Mouse (Mus musculus) cerebellum, adult 8-10 months (tissue): ENCODE measurements around the gene Ndel1.
"Not testable (repeated sequence)": the region's sequence is repeated elsewhere in the genome, so short reads cannot be mapped to it uniquely, and the experiment has no call there.

Experiments used
- DNase-seq: peaks from one replicate; pipeline ENCODE4 v3.0.0; 2022

Ndel1 gene

DNA sequence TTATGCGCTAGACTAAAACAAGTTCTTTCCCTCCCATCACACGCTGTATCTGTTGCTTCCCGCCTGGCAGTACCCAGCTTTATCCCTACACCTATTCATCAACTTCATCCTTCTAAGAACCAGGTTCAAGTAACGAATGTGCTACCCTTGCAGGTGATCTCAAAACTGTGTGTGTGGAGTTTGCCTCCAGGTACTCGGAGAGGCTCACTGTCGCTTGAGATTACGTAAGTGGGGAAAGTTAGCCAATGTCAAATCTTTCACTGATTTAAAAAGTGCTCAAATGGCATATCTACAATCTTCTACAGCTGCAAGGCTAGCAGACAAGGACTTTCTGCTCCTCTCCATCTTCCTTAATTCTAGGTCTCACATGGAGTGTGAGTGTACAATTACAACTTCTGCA lies 20.8 kb downstream of the Ndel1 start:
- DNase-seq: no peak

GRCm38 (mm10) chr11:68839606-68840005 lies 32.1 kb downstream of the Ndel1 start:
- no peak for DNase-seq

- no peak for DNase-seq
Measured at GRCm38 (mm10) chr11:68835034-68835433, 36.6 kb downstream of the Ndel1 start.

GRCm38 (mm10) chr11:68833593-68833992 lies 38.1 kb downstream of the Ndel1 start:
- DNase-seq: no peak

GRCm38 (mm10) chr11:68832793-68833192 lies 38.9 kb downstream of the Ndel1 start:
- no peak for DNase-seq

DNA sequence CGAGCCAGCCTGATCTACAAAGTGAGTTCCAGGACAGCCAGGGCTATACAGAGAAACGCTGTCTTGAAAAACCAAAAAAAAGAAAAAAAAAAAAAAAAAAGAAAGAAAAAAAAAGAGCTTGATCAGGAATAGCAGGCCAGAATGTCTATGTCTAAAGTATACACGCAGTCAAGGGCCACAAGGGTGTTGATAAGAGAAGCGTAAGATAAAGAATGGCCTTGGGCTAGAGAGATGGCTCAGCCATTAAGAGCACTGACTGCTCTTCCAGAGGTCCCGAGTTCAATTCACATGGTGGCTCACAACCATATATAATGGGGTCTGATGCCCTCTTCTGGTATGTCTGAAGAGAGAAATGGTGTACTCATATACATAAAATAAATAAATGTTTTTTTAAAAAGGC lies 40.1 kb downstream of the Ndel1 start:
- DNase-seq: not testable (repeated sequence)

- DNase-seq: no peak
Measured at GRCm38 (mm10) chr11:68826735-68827134, 44.9 kb downstream of the Ndel1 start.

GRCm38 (mm10) chr11:68822326-68822725 lies 49.3 kb downstream of the Ndel1 start:
- DNase-seq: no peak

GRCm38 (mm10) chr11:68819226-68819805 lies 52.3 kb downstream of the Ndel1 start:
- peak; percentile 41 for DNase-seq

GRCm38 (mm10) chr11:68818416-68818815 lies 53.2 kb downstream of the Ndel1 start:
- DNase-seq: no peak

DNA sequence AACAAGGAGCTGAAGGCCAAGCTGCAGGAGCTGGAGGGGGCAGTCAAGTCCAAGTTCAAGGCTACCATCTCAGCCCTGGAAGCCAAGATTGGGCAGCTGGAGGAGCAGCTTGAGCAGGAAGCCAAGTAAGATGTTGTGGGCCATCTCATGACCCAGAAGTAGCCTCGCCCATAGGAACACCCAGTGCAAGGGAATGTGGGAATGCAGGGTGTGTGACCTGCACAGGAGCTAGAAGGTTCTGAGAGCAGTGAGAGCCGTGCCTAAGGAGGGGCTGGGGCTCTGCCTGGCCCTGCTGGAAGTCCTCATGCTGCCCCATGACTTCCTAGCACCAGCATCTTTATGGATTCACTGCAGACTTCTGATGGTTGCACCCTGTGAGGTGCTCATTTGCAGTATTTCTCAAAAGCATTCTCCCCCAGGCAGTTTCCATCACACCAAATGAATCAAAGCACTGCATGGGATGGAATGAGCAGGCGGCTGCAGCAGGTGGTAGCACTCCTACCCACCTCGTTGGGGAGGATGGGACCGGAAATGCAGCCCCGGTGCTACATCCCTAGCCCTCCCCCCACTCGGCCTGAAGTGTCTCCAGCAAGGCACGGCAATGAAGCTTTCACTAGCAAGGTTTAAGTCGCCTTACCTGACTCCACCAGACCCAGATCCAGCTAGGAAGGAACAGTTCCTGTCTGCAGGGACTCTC lies 59.6 kb downstream of the Ndel1 start:
- no peak for DNase-seq

DNA sequence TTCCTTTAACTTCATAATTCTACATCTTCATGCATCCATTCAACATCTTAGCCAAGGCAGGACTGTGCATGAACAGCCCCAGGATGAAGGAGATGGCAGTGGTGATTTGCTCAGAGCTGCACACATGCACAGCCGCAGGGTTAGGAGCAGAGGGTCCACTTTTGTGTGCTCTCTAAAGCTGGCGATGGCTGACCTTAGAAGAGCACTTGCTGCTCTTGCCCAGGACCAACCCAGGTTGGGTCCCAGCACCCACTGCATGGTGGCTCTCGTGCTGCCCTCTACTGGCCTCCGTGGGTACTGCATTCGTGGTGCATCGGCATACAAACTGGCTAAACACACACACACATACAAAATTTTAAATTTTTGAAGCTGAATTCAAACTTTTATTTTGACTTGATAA lies 63.9 kb downstream of the Ndel1 start:
- DNase-seq: peak; percentile 84

- peak; percentile 39 for DNase-seq
Measured at GRCm38 (mm10) chr11:68805148-68805547, 66.5 kb downstream of the Ndel1 start.

DNA sequence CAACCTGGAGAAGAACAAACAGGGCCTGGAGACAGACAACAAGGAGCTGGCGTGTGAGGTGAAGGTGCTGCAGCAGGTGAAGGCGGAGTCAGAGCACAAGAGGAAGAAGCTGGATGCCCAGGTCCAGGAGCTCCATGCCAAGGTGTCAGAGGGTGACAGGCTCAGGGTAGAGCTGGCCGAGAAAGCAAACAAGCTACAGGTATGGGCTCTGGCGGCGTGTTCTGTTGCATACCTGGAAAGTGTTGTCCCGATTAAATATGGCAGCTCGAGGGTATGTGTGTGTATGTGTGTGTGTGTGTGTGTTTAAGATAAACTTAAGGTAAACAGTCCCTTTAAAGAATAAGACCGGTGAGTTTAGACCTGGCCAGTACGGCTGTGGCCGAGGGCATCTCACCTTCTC lies 73.4 kb downstream of the Ndel1 start:
- no peak for DNase-seq

DNA sequence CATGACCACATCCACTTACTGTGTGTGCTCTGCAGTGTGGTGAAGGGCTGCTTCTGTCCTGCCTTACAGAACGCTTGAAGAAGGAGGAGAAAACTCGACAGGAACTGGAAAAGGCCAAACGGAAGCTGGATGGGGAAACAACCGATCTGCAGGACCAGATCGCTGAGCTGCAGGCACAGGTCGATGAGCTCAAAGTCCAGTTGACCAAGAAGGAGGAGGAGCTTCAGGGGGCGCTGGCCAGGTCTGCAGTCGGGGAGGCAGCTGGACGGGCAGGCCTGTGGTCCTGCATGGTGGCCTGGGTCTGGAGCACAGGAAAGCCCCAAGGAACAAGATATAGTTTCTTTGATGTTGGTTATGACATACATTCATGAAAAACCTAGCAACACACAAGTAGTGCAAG lies 79.9 kb downstream of the Ndel1 start:
- no peak for DNase-seq

DNA sequence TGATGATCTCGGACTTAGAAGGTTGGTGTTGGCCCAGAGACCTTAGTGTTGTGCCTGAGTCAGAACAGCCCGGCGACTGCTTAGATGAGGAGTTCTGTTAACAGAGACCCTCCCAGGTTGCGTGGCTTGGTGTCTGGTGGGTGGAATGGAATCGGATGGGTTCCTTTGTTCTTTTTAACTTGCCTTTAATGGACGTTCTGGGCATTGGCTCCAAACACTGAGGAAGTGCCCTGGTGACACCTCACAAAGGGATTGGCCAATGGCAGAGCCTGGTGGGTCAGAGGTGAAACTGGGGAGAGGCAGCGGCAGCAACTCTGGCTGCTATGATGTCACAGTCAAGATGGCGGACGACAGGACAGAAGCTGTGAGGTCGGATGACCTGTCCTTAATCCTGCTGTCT lies 80.9 kb downstream of the Ndel1 start:
- no peak for DNase-seq

DNA sequence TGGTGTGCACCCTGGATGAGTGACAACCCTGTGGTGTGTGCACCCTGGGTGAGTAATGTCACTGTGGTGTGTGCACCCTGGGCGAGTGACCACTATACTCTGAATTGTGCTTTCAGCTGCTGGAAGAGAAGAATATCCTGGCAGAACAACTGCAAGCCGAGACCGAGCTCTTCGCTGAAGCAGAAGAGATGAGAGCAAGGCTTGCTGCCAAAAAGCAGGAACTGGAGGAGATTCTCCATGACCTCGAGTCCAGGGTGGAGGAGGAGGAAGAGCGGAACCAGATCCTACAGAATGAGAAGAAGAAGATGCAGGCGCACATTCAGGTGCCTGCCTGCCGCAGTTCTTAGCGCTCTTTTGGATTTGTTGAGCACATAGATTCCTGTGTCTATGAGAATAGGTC lies 84.4 kb downstream of the Ndel1 start:
- DNase-seq: no peak

GRCm38 (mm10) chr11:68785813-68786212 lies 85.8 kb downstream of the Ndel1 start:
- DNase-seq: no peak

GRCm38 (mm10) chr11:68782336-68782735 lies 89.3 kb downstream of the Ndel1 start:
- DNase-seq: no peak

- DNase-seq: no peak
Measured at GRCm38 (mm10) chr11:68780466-68781114, 91.1 kb downstream of the Ndel1 start.

DNA sequence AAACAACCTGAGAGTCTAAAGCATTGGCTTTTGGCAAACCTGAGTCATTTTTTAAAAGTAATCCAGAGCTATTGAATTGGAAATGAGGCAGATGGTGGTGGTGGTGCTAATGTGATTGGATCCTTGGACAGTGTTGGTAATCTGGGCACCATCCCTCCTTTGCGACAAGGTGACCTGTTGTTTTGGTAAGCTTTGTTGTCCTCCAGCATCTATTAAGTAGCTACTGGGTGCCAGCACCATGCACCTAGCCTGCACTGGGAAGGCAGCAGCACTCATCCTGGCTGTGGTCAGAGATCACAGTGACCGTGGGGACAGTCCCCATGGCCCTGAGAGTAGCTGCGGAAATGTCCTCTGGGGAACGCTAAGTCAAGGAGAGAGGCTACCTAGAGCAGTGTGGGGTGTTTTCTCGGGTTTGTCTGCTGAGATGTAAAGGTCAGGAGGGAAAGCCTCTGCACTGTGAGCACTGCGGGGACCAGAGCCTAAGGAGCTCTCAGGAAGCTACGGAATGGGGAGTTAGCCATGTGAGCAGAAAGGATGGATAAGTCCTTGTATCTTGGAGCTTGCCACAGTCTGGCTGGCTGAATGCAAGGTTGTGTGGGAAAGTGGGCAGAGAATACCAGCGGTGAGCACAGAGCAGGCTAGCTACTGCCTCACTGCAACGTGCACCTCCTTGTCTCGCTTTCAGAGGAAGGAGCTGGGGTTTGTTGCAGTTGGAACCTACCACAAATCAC lies 91.8 kb downstream of the Ndel1 start:
- DNase-seq: no peak

- no peak for DNase-seq
Measured at GRCm38 (mm10) chr11:68778855-68779254, 92.8 kb downstream of the Ndel1 start.

DNA sequence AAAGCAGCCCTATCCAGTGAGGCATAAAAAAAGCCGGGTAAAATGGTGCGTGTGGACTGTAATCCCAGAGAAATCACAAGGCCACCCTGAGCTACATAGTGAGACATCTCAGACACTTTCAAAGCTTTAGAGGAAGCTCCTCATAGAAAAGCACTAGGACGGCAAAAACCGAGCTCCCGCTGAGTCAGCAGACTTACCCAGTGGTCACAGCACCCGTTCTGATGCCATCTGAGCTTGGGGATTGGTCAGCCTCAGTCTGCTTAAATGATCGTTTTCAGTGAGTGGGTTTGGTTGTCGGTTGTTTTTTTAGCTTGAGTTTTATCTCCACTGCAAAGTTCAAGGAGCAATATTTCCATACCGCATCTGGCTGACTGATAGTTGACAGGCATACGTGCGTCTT lies 93.7 kb downstream of the Ndel1 start:
- DNase-seq: no peak

- no peak for DNase-seq
Measured at GRCm38 (mm10) chr11:68776147-68776655, 95.5 kb downstream of the Ndel1 start.
